Mouse (Mus musculus) liver, adult 2 months (tissue): ENCODE results near the gene Dpm3. TPM values are rescaled to one million over a fixed set of nuclear protein-coding genes. Genes with fewer than 3 reads are reported as not detected.
A peak's percentile ranks its signal among the peaks of the same experiment; 100 is the strongest.

ENCODE experiments used
- DNase-seq: peaks from one replicate; pipeline ENCODE4 v3.0.0-alpha.2; 2011; ENCODE audit warnings: low read depth, low spot score; ENCODE audit errors: extremely low read depth
- H3K27ac ChIP-seq: fragments of 200-500 bp; replicated peaks from 2 replicates; pipeline ENCODE4 v1.5.1; 2012; ENCODE audit warnings: low read depth, mild to moderate bottlenecking, control low read depth, inconsistent platforms, low read length; ENCODE audit not compliant: insufficient read depth
- H3K27me3 ChIP-seq: fragments of 200-500 bp; 2 replicates; pipeline ENCODE4 v1.6.1; 2012; ENCODE audit warnings: mild to moderate bottlenecking, moderate library complexity, low read length, inconsistent platforms; ENCODE audit not compliant: control insufficient read depth, insufficient read depth
- H3K36me3 ChIP-seq: fragments of 200-500 bp; 2 replicates; pipeline ENCODE4 v1.6.1; 2012; ENCODE audit warnings: low read length, inconsistent platforms; ENCODE audit not compliant: control insufficient read depth, insufficient read depth
- H3K4me1 ChIP-seq: fragments of 200-500 bp; 2 replicates; pipeline ENCODE4 v1.6.1; 2011; ENCODE audit warnings: low read length; ENCODE audit not compliant: control insufficient read depth, insufficient read depth
- H3K4me3 ChIP-seq: fragments of 200-500 bp; 2 replicates; pipeline ENCODE4 v1.5.1; 2011; ENCODE audit warnings: low read depth, mild to moderate bottlenecking, control low read depth, low read length, moderate library complexity; ENCODE audit not compliant: insufficient read depth
- H3K79me2 ChIP-seq: fragments of 200-500 bp; 2 replicates; pipeline ENCODE4 v1.6.1; 2012; ENCODE audit warnings: inconsistent platforms, mild to moderate bottlenecking, low read length, moderate library complexity; ENCODE audit not compliant: control insufficient read depth, insufficient read depth
- H3K9ac ChIP-seq: fragments of 200-500 bp; 2 replicates; pipeline ENCODE4 v1.6.1; 2012; ENCODE audit warnings: low read depth, mild to moderate bottlenecking, control low read depth, inconsistent platforms, low read length
- CTCF ChIP-seq: fragments of 200-500 bp; IDR thresholded peaks from 2 replicates; pipeline ENCODE4 v1.5.1; 2011; ENCODE audit warnings: low read depth, low read length, control low read depth
- POLR2A ChIP-seq: fragments of 200-500 bp; IDR thresholded peaks from 2 replicates; pipeline ENCODE4 v1.6.1; 2011; ENCODE audit warnings: low read length, control low read depth; ENCODE audit not compliant: insufficient read depth; ENCODE audit errors: extremely low read depth
- WGBS: fragments of 180-500 bp; shearing (Covaris S2); methylation state at CpG from one replicate; pipeline ENCODE4 v1.1.7; 2018; 5-methylcytosine and 5-hydroxymethylcytosine counted together
- polyA plus RNA-seq: library from polyadenylated mRNA; depleted of rRNA; stranded (reverse); fragments of >200 nt; gene quantifications from 2 replicates; pipeline ENCODE4 v1.2.3, GENCODE M21; 2012
- total RNA-seq: library from RNA; depleted of rRNA; stranded (reverse); fragments of >200 nt; gene quantifications from 2 replicates; pipeline ENCODE4 v1.2.3, GENCODE M21; 2014

Gene Dpm3
- total and polyA plus RNA-seq, 2 experiments: 102 to 245 TPM

GRCm38 (mm10) chr3:89270891-89271290 is 11.7 kb downstream of the Dpm3 start:
- Histone ChIP-seq H3K9ac (peak overlapping the region; percentile 21; the same call in 1 of the 2 replicates), H3K27me3 (no peaks in the 10 kb centered on the region), H3K4me3 (no peak overlapping the region), H3K36me3 (peaks cover 29% of the 10 kb centered on the region), H3K79me2 (peaks cover 9% of the 10 kb centered on the region; the same call in 1 of the 2 replicates), H3K27ac (peak overlapping the region; percentile 22), H3K4me1 (peaks cover 29% of the 10 kb centered on the region)
- TF ChIP-seq CTCF (no peak), POLR2A (no peak)
- WGBS: 25% methylated on average over 6 of the region's 6 CpGs
- peak; percentile 65 for DNase-seq

- Histone ChIP-seq H3K27me3 (no peaks in the 10 kb centered on the region), H3K9ac (no peak overlapping the region), H3K27ac (no peak overlapping the region), H3K4me1 (peaks cover 33% of the 10 kb centered on the region), H3K4me3 (no peak overlapping the region), H3K79me2 (peaks cover 10% of the 10 kb centered on the region; the same call in 1 of the 2 replicates), H3K36me3 (peaks cover 33% of the 10 kb centered on the region)
- DNase-seq: peak; percentile 62
- TF ChIP-seq POLR2A: no peak
- WGBS: 35% methylated on average over 6 of the region's 6 CpGs
Observed at GRCm38 (mm10) chr3:89271760-89272159, 12.6 kb downstream of the Dpm3 start.

GRCm38 (mm10) chr3:89276061-89276460 is 16.9 kb downstream of the Dpm3 start:
- Histone ChIP-seq H3K4me1 (peaks cover 24% of the 10 kb centered on the region), H3K27me3 (no peaks in the 10 kb centered on the region), H3K4me3 (no peak overlapping the region), H3K36me3 (peaks cover 33% of the 10 kb centered on the region), H3K9ac (peak overlapping the region; percentile 36), H3K27ac (peak overlapping the region; percentile 66), H3K79me2 (peaks cover 33% of the 10 kb centered on the region; the same call in 1 of the 2 replicates)
- no peak for TF ChIP-seq POLR2A
- no peak for TF ChIP-seq CTCF
- WGBS: 43% methylated on average over 13 of the region's 13 CpGs
- DNase-seq: peak; percentile 58

- no peak for DNase-seq
- H3K9ac ChIP-seq: peak overlapping the region; percentile 84
- H3K4me3 ChIP-seq: peak overlapping the region; percentile 86
- peaks cover 33% of the 10 kb centered on the region; the same call in 1 of the 2 replicates for H3K79me2 ChIP-seq
- peaks cover 25% of the 10 kb centered on the region for H3K36me3 ChIP-seq
- TF ChIP-seq POLR2A: no peak
- TF ChIP-seq CTCF: no peak
- 10% methylated on average over 14 of the region's 14 CpGs for WGBS
- peaks cover 28% of the 10 kb centered on the region for H3K4me1 ChIP-seq
- H3K27me3 ChIP-seq: no peaks in the 10 kb centered on the region
- H3K27ac ChIP-seq: peak overlapping the region; percentile 92
Observed at GRCm38 (mm10) chr3:89277281-89278021, 18.3 kb downstream of the Dpm3 start.

- TF ChIP-seq POLR2A (peak; percentile 83), CTCF (no peak)
- Histone ChIP-seq H3K4me3 (peak overlapping the region; percentile 86), H3K27me3 (no peaks in the 10 kb centered on the region), H3K9ac (peak overlapping the region; percentile 84), H3K36me3 (peaks cover 20% of the 10 kb centered on the region), H3K79me2 (peaks cover 33% of the 10 kb centered on the region; the same call in 1 of the 2 replicates), H3K4me1 (peaks cover 24% of the 10 kb centered on the region), H3K27ac (peak overlapping the region; percentile 92)
- WGBS: 7% methylated on average over 7 of the region's 7 CpGs
- peak; percentile 89 for DNase-seq
Observed at GRCm38 (mm10) chr3:89278107-89278506, 18.9 kb downstream of the Dpm3 start.

- H3K4me1 ChIP-seq: peaks cover 22% of the 10 kb centered on the region
- peaks cover 33% of the 10 kb centered on the region; the same call in 1 of the 2 replicates for H3K79me2 ChIP-seq
- H3K4me3 ChIP-seq: peak overlapping the region; percentile 86
- H3K27me3 ChIP-seq: no peaks in the 10 kb centered on the region
- H3K9ac ChIP-seq: peak overlapping the region; percentile 84
- H3K36me3 ChIP-seq: peaks cover 15% of the 10 kb centered on the region
- 17% methylated on average over 8 of the region's 8 CpGs for WGBS
- peak overlapping the region; percentile 92 for H3K27ac ChIP-seq
- no peak for TF ChIP-seq CTCF
- no peak for DNase-seq
Observed at GRCm38 (mm10) chr3:89278643-89279042, 19.5 kb downstream of the Dpm3 start.
